Mouse (Mus musculus) regulatory T cell (primary cell): ENCODE results near the gene Coro1c.

Experiments
- in situ Hi-C: fragments of 300-600 bp; cut with MboI, MseI; formaldehyde crosslinking; loops from one replicate; pipeline ENCODE4 v1.15.1; 2025; ENCODE audit warnings: high pct_unique_total_duplicates

The Coro1c gene

GRCm38 (mm10) chr5:113908592-113909441, at the start of gene Coro1c:
TSS of gene Coro1c (minus strand) at chr5:113908758.
- in situ Hi-C loops, result no loop called here

GRCm38 (mm10) chr5:113956510-113956909, 48.0 kb upstream of the Coro1c start:
- in situ Hi-C loops, result loop anchor here (10.0 kb wide), 1 partner anchor 88 kb away; no protein-coding TSS in a partner anchor

- in situ Hi-C loops, result loop anchor here (10.0 kb wide), 1 partner anchor 89 kb away; no protein-coding TSS in a partner anchor
Observed at GRCm38 (mm10) chr5:113955691-113956090, 47.1 kb upstream of the Coro1c start.

- in situ Hi-C loops, result loop anchor here (10.0 kb wide), 1 partner anchor 90 kb away; no protein-coding TSS in a partner anchor
Observed at GRCm38 (mm10) chr5:113955281-113955680, 46.7 kb upstream of the Coro1c start.

- in situ Hi-C loops, result loop anchor here (10.0 kb wide), 1 partner anchor 90 kb away; no protein-coding TSS in a partner anchor
Observed at GRCm38 (mm10) chr5:113954421-113954820, 45.9 kb upstream of the Coro1c start.

- in situ Hi-C loops, result loop anchor here (10.0 kb wide), 1 partner anchor 92 kb away; no protein-coding TSS in a partner anchor
Observed at GRCm38 (mm10) chr5:113952519-113952918, 44.0 kb upstream of the Coro1c start.

- in situ Hi-C loops, result loop anchor here (10.0 kb wide), 1 partner anchor 93 kb away; no protein-coding TSS in a partner anchor
Observed at GRCm38 (mm10) chr5:113951693-113952071, 43.1 kb upstream of the Coro1c start.

GRCm38 (mm10) chr5:113950786-113951692, 42.5 kb upstream of the Coro1c start:
- in situ Hi-C loops, result loop anchor here (10.0 kb wide), 1 partner anchor 94 kb away; no protein-coding TSS in a partner anchor

- in situ Hi-C loops, result loop anchor here (10.0 kb wide), 1 partner anchor 95 kb away; no protein-coding TSS in a partner anchor
Observed at GRCm38 (mm10) chr5:113950133-113950532, 41.6 kb upstream of the Coro1c start.

- in situ Hi-C loops, result no loop called here
Observed at GRCm38 (mm10) chr5:113947280-113947679, 38.7 kb upstream of the Coro1c start.

- in situ Hi-C loops, result no loop called here
Observed at GRCm38 (mm10) chr5:113945126-113945525, 36.6 kb upstream of the Coro1c start.

GRCm38 (mm10) chr5:113943328-113943727, 34.8 kb upstream of the Coro1c start:
- in situ Hi-C loops, result no loop called here

- in situ Hi-C loops, result no loop called here
Observed at GRCm38 (mm10) chr5:113942580-113942979, 34.0 kb upstream of the Coro1c start.

GRCm38 (mm10) chr5:113939263-113939900, 30.8 kb upstream of the Coro1c start:
- in situ Hi-C loops, result no loop called here

- in situ Hi-C loops, result no loop called here
Observed at GRCm38 (mm10) chr5:113937650-113938049, 29.1 kb upstream of the Coro1c start.

GRCm38 (mm10) chr5:113933889-113934288, 25.3 kb upstream of the Coro1c start:
- in situ Hi-C loops, result loop anchor here (5.0 kb wide), 1 partner anchor 82 kb away; no protein-coding TSS in a partner anchor

GRCm38 (mm10) chr5:113933480-113933879, 24.9 kb upstream of the Coro1c start:
- in situ Hi-C loops, result loop anchor here (5.0 kb wide), 1 partner anchor 81 kb away; no protein-coding TSS in a partner anchor

GRCm38 (mm10) chr5:113932310-113932709, 23.8 kb upstream of the Coro1c start:
- in situ Hi-C loops, result loop anchor here (5.0 kb wide), 1 partner anchor 80 kb away; no protein-coding TSS in a partner anchor

GRCm38 (mm10) chr5:113930648-113931609, 22.4 kb upstream of the Coro1c start:
- in situ Hi-C loops, result loop anchor here (5.0 kb wide), 1 partner anchor 79 kb away; no protein-coding TSS in a partner anchor
